Mouse (Mus musculus) gastrocnemius, adult 2 months (tissue): ENCODE measurements around the gene Card6. TPM values are rescaled to one million over a fixed set of nuclear protein-coding genes. Genes with fewer than 3 reads are reported as not detected.

Source experiments
- DNase-seq: peaks from one replicate; pipeline ENCODE4 v3.0.0; 2022
- H3K27ac ChIP-seq: fragments of 200-600 bp; 2 replicates; pipeline ENCODE4 v1.8.1; 2022; ENCODE audit warnings: mild to moderate bottlenecking
- H3K4me3 ChIP-seq: fragments of 200-600 bp; 2 replicates; pipeline ENCODE4 v1.8.1; 2022; ENCODE audit warnings: mild to moderate bottlenecking, moderate library complexity
- CTCF ChIP-seq: fragments of 200-600 bp; IDR thresholded peaks from 2 replicates; pipeline ENCODE4 v1.8.1; 2022; ENCODE audit warnings: antibody characterized with exemption, mild to moderate bottlenecking, moderate library complexity
- intact Hi-C: fragments of 180-260 bp; cut with DNase I; formaldehyde crosslinking; loops from one replicate; pipeline ENCODE4 v1.15.1; 2025
- total RNA-seq, 2 experiments: library from RNA; stranded (reverse); gene quantifications; 2 replicates each; pipeline ENCODE4 v1.2.3; 2021

Gene Card6
- total RNA-seq, 2 experiments from 2014 or later: 1.9 to 2.0 TPM

DNA sequence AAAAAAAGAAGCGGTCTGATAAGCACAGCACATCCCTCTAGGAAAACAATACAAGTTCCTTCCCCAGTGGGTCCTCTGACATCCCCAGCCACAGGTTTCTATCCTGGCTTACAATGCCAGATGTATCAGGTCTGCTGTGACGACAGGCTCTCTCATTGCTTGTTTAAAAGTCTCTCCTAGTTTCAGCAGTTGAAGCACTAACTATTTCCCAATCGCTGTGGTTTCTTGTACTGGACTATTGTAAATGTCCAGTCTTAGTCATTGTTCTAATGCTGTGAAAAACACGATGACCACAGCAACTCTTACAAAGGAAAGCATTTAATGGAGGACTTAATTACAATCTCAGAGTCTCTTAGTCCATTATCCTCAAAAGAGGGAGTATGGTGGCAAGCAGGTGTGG lies 18.1 kb upstream of the Card6 start:
- intact Hi-C loops: no loop called here
- no peak for DNase-seq
- no peak overlapping the region for H3K27ac ChIP-seq

DNA sequence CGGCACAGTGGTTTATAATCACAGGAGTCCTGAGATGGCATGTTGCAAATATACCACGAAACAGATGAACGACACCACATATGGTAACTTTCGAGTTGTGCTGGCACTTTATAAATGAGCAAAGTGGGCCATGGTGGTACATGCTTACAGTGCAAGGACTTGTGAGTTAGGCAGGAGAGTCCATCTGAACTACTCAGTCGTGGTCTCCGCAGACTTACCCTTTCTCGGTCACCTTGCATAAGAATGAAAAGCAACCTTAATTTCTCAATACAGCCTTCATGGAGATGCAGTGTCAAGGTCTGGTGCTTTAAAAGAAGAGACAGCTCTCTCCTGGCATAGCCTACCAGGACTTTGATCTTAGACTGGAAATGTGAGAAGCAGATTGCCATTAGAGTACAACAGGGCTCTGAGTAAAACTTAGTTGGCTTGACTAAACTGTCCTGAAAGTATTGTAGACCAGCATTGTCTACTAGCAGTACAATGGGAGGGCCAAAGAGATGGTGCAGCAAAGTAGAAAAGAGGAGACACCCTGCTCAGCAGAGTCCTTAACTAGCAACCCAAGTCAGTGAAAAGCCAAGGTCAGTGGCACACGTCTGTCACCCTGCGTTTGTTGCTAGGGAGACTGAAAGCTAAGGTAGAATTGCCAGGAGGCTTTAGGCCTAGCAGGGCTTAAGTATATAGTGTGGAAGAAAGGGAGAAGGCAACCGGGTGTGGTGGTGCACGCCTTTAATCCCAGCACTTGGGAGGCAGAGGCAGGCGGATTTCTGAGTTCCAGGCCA lies 13.4 kb upstream of the Card6 start:
- Histone ChIP-seq H3K27ac (no peak overlapping the region), H3K4me3 (no peak overlapping the region)
- no peak for TF ChIP-seq CTCF
- intact Hi-C loops: no loop called here
- DNase-seq: no peak

More for the DNA sequence above, 18.1 kb upstream of the Card6 start:
- H3K4me3 ChIP-seq: no peak overlapping the region
- TF ChIP-seq CTCF: no peak

DNA sequence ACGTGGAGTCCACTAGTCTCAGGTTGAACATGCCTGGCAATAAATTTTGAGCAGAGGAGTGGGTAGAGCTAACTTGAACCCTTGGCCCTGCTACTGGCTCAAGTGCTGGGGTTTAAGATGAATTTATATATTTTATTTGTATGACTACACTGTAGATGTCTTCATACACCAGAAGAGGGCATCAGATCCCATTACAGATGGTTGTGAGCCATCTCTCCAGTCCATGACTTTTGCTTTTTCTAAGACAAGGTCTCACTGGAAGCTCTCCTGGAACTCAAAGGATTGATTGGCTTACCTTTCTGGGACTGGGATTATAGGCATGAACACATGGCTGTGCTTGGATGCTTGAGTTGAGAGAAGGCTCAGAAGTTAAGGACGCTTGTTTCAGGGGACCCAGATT lies 11.4 kb upstream of the Card6 start:
- no peak overlapping the region for H3K4me3 ChIP-seq
- TF ChIP-seq CTCF: peak; percentile 21; the same call in 1 of the 2 replicates
- H3K27ac ChIP-seq: no peak overlapping the region
- DNase-seq: no peak
- intact Hi-C loops: no loop called here

DNA sequence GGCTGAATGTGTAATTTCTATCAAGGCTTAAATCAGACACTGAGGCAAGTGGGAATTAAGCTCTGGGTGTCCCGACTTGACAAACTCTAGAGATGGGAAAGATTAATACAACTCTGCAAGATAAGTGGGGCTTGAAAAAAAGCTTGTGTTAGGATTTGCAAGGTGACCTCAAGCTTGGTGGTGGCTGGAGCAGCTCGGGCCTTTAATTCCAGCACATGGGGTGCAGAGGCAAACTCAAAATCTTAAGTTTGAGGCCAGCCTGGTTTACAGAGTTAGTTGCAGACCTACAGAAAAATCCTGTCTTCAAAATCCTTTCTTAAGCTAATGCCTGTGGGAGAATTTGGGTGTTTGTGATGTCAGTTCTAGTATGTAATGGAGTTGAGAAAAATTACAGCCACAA lies 10.9 kb upstream of the Card6 start:
- intact Hi-C loops: no loop called here
- H3K4me3 ChIP-seq: no peak overlapping the region
- TF ChIP-seq CTCF: no peak
- no peak for DNase-seq
- H3K27ac ChIP-seq: no peak overlapping the region

DNA sequence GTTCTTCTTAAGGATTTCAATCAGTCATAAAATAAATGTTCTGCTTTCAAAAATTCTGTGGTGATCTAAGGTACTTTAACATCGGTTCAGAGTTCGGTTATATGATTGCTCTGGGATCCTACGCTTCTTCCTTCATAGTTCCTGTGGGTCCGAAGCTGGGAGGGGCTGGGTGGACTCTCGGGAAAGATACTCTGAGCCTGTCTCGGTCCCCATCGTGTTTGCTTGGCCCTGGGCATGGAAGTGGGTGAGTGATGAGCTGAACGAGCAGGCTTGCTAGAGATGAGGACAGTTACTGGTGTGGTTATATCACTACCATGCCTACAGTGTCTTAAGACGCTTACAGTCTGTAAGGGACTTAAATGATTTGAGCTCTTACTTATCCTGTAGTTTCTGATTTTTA lies 10.3 kb upstream of the Card6 start:
- Histone ChIP-seq H3K27ac (no peak overlapping the region), H3K4me3 (no peak overlapping the region)
- intact Hi-C loops: no loop called here
- no peak for DNase-seq
- TF ChIP-seq CTCF: no peak

DNA sequence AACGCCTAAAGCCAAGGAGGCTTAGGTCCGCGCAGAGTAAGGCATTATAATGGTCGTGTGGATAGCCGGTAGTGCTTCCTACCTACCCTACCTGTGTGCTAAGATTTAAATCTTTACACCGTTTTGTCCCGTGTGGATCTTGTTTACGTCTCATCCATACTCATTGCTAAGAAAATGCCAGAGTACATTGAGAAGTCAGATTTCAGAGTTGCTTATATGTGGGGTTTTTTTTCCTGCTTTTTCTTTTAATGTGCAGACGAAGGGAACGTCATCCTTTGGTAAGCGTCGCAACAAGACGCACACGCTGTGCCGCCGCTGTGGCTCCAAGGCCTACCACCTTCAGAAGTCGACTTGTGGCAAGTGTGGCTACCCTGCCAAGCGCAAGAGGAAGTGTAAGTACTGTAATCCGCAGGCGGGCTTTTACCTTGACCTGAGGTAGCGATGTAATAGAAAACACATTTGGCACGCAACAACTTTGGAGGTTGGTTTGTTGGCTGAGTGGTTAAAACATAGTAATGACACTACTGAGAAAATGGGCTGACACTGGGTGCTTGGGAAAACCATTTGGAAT lies 8.8 kb upstream of the Card6 start:
- intact Hi-C loops: loop anchor here (2.0 kb wide), 2 partner anchors 28 to 68 kb away; partner anchors contain the start of gene Ttc33
- H3K27ac ChIP-seq: peak overlapping the region; percentile 92

DNA sequence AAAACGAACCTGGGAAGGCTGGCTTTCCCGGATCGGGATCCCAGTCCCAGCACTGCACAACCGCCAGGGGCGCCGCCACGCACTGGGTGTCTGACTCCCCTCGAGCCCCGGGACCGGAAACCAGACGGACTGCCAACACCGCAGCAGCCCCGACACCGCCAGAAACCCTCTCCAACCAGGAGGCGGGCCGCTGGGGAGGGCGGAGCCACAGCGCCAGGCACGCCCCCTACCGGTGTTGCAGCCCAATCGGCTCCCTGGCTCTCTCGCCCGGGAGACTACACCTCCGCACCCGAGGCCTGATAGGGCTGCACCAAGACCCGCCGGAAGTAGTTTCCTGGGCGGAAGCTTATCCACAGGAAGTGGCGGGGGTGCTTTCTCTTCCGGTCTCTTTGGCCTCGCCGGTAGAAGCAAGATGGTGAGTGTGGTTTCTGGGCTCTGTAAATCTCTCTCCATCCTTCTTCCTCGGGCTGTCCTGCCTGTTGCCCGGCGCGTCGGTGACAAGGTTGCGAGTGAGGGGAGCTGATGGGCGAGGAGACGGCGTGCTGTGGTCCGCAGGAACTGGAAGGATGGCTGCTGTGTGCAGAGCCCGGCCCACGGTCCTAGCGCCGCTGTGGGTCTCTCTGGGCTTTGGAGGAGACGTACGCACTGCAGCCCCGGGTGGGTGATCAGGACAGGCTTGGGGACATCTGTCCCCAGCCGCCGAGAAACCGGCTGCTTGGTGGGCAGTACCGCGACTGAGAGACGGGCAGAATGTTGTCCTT lies 8.1 kb upstream of the Card6 start, which contains the start of gene Rpl37:
Rpl37 (plus strand) TSS at position 376 of the 761 bp plus-strand sequence.
- peak; percentile 99 for DNase-seq
- intact Hi-C loops: loop anchor here (2.0 kb wide), 2 partner anchors 28 to 68 kb away; partner anchors contain the start of gene Ttc33
- peak; percentile 86 for TF ChIP-seq CTCF
- H3K27ac ChIP-seq: peak within 1 kb of the TSS; percentile 92
- H3K4me3 ChIP-seq: peak within 1 kb of the TSS; percentile 98

More for the DNA sequence above, 8.8 kb upstream of the Card6 start:
- TF ChIP-seq CTCF: no peak
- DNase-seq: no peak
- peak overlapping the region; percentile 98 for H3K4me3 ChIP-seq

DNA sequence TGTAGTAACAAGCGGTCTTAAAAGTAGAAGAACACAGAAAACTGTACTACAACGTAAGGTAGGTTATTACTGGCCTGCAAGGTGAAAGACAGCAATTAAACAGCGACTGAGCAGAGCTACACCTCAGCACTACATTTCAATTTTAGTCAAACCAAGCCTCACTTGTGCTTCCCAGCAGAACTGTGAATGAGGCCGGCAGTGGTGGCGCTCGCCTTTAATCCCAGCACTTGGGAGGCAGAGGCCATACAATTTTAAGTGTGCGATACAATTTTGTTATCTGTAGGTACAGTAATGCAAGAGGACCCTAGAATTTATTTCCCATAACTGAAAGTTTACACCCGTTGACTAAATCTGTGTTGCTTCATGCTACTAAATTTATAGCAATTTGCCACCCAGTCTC lies 6.8 kb upstream of the Card6 start:
- Histone ChIP-seq H3K27ac (peak overlapping the region; percentile 92), H3K4me3 (peak overlapping the region; percentile 98)
- intact Hi-C loops: no loop called here
- DNase-seq: no peak
- no peak for TF ChIP-seq CTCF

DNA sequence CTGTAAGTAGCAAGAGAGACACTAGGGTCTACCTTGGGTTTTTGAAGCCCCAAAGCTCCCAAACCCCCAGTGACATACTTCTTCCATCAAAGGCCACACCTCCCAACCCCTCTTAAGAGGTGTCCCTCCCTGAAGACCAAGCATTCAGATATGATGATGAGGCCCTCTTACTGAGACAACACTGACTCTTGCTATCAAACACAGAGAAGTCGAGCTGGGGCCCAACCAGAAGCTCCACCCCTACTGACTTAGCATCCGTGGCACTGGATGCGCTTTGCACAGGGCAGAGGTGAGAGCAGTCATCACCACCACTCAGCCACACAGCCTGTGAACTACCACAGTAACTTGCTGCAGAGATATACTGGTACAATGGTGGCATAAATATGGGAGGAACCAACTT lies 4.3 kb upstream of the Card6 start:
- no peak for TF ChIP-seq CTCF
- intact Hi-C loops: no loop called here
- Histone ChIP-seq H3K4me3 (no peak overlapping the region), H3K27ac (no peak overlapping the region)
- DNase-seq: no peak

DNA sequence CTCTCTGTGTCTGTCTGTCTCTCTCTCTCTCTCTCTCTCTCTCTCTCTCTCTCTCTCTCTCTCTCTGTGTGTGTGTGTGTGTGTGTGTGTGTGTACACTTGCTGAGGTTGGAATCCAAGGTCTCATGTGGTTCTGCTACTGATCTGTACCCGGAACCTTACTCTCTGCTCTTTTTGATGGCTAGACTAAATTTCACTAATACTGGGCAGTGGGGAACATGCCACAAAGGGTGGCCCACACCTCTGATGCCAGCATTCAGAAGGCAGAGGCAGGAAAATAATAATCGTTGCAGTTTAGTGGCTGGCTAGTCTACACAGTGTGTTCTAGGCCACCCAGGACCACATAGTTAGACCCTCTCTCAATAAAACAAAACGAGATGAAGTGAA lies 309 bp upstream of the Card6 start:
- intact Hi-C loops: no loop called here
- TF ChIP-seq CTCF: no peak
- Histone ChIP-seq H3K4me3 (peak overlapping the region; percentile 71), H3K27ac (no peak overlapping the region)
- DNase-seq: no peak

DNA sequence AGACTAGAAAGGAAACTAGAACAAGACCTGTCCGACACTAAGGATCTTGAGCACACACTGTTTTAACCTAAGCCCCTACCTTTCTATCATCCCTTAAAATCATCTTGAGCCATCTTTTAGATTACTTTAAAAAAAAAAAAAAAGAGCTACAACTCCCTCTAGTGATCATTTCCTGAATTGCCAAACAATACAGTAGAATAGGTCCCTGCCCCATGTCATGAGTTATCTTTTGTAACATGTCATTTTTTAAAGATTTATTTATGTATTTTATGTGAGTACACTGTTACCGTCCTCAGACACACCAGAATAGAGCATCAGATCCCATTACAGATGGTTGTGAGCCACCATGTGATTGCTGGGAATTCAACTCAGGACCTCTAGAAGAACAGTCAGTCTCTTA lies 2.0 kb downstream of the Card6 start:
- H3K4me3 ChIP-seq: no peak overlapping the region
- peak; percentile 76 for TF ChIP-seq CTCF
- DNase-seq: no peak
- no peak overlapping the region for H3K27ac ChIP-seq
- intact Hi-C loops: no loop called here

DNA sequence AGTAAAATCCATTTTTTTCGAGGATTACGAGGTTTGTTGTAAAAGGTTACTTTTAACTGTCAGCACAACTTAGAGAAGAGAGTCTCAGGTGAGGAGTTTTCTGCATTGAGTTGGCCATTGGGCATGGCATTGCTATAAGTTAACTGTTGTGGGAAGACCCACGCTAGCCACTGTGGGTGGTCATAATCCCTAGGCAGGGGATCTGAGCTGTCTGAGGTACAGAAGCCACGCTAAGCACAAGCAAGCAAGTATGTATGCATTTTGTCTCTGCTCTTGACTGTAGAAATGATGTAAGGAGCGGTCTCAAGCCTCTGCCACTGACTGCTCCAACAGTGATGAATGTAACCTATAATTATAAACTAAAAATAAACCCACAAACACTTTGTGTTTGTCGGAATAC lies 2.4 kb downstream of the Card6 start:
- no peak for DNase-seq
- no peak for TF ChIP-seq CTCF
- Histone ChIP-seq H3K4me3 (no peak overlapping the region), H3K27ac (no peak overlapping the region)
- intact Hi-C loops: no loop called here

DNA sequence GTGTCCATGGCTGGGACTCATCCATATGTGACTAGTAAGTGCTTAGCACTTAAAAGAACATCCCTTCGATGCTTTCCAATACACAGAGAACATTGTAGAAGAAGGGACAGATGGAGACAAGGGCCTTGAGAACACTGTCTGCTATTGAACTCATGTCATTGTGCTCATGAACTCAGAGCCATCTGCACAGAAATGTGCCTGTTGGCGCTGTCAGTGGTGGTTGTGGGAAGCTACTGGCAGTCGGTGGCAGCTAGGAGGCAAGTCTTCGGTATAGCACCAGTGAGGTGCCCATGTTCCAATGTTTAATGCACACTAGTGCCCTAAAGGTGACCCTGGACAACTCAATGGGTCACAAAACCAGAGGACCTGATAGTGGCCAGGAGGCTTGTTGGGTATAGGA lies 6.0 kb downstream of the Card6 start:
- no peak for DNase-seq
- H3K4me3 ChIP-seq: no peak overlapping the region
- intact Hi-C loops: no loop called here
- TF ChIP-seq CTCF: no peak
- no peak overlapping the region for H3K27ac ChIP-seq
